Mouse (Mus musculus) liver, adult 2 months (tissue): ENCODE measurements at regions not wholly inside any gene's neighbourhood (a gene's known extent, or its start where the extent isn't known, plus 50 kb on each side); places are given as distances from the start of the nearest gene placed in this dataset.

Experiments
- DNase-seq: peaks from one replicate; pipeline ENCODE4 v3.0.0-alpha.2; 2011; ENCODE audit warnings: low read depth, low spot score; ENCODE audit errors: extremely low read depth
- H3K27ac ChIP-seq: fragments of 200-500 bp; replicated peaks from 2 replicates; pipeline ENCODE4 v1.5.1; 2012; ENCODE audit warnings: low read depth, mild to moderate bottlenecking, control low read depth, inconsistent platforms, low read length; ENCODE audit not compliant: insufficient read depth
- H3K27me3 ChIP-seq: fragments of 200-500 bp; 2 replicates; pipeline ENCODE4 v1.6.1; 2012; ENCODE audit warnings: mild to moderate bottlenecking, moderate library complexity, low read length, inconsistent platforms; ENCODE audit not compliant: control insufficient read depth, insufficient read depth
- H3K36me3 ChIP-seq: fragments of 200-500 bp; 2 replicates; pipeline ENCODE4 v1.6.1; 2012; ENCODE audit warnings: low read length, inconsistent platforms; ENCODE audit not compliant: control insufficient read depth, insufficient read depth
- H3K4me1 ChIP-seq: fragments of 200-500 bp; 2 replicates; pipeline ENCODE4 v1.6.1; 2011; ENCODE audit warnings: low read length; ENCODE audit not compliant: control insufficient read depth, insufficient read depth
- H3K4me3 ChIP-seq: fragments of 200-500 bp; 2 replicates; pipeline ENCODE4 v1.5.1; 2011; ENCODE audit warnings: low read depth, mild to moderate bottlenecking, control low read depth, low read length, moderate library complexity; ENCODE audit not compliant: insufficient read depth
- H3K79me2 ChIP-seq: fragments of 200-500 bp; 2 replicates; pipeline ENCODE4 v1.6.1; 2012; ENCODE audit warnings: inconsistent platforms, mild to moderate bottlenecking, low read length, moderate library complexity; ENCODE audit not compliant: control insufficient read depth, insufficient read depth
- H3K9ac ChIP-seq: fragments of 200-500 bp; 2 replicates; pipeline ENCODE4 v1.6.1; 2012; ENCODE audit warnings: low read depth, mild to moderate bottlenecking, control low read depth, inconsistent platforms, low read length
- CTCF ChIP-seq: fragments of 200-500 bp; IDR thresholded peaks from 2 replicates; pipeline ENCODE4 v1.5.1; 2011; ENCODE audit warnings: low read depth, low read length, control low read depth
- POLR2A ChIP-seq: fragments of 200-500 bp; IDR thresholded peaks from 2 replicates; pipeline ENCODE4 v1.6.1; 2011; ENCODE audit warnings: low read length, control low read depth; ENCODE audit not compliant: insufficient read depth; ENCODE audit errors: extremely low read depth
- WGBS: fragments of 180-500 bp; shearing (Covaris S2); methylation state at CpG from one replicate; pipeline ENCODE4 v1.1.7; 2018; 5-methylcytosine and 5-hydroxymethylcytosine counted together

GRCm38 (mm10) chr3:150752787-150753186 lies 684.9 kb upstream of the Adgrl4 start:
- no peak overlapping the region for H3K9ac ChIP-seq
- no peaks in the 10 kb centered on the region for H3K27me3 ChIP-seq
- H3K36me3 ChIP-seq: no peaks in the 10 kb centered on the region
- no peak overlapping the region for H3K4me3 ChIP-seq
- WGBS: 98% methylated on average over 1 of the region's 1 CpGs
- no peak for TF ChIP-seq CTCF
- no peak for TF ChIP-seq POLR2A
- no peaks in the 10 kb centered on the region for H3K4me1 ChIP-seq
- no peaks in the 10 kb centered on the region for H3K79me2 ChIP-seq
- no peak for DNase-seq
- H3K27ac ChIP-seq: no peak overlapping the region

- H3K9ac ChIP-seq: no peak overlapping the region
- H3K4me1 ChIP-seq: no peaks in the 10 kb centered on the region
- TF ChIP-seq POLR2A (no peak), CTCF (no peak)
- H3K79me2 ChIP-seq: no peaks in the 10 kb centered on the region
- no peak overlapping the region for H3K27ac ChIP-seq
- DNase-seq: no peak
- no peaks in the 10 kb centered on the region for H3K36me3 ChIP-seq
- WGBS: 44% methylated on average over 1 of the region's 1 CpGs
- H3K27me3 ChIP-seq: no peaks in the 10 kb centered on the region
- H3K4me3 ChIP-seq: no peak overlapping the region
Measured at GRCm38 (mm10) chr3:150759854-150760253, 677.8 kb upstream of the Adgrl4 start.

- H3K36me3 ChIP-seq: no peaks in the 10 kb centered on the region
- no peaks in the 10 kb centered on the region for H3K4me1 ChIP-seq
- 71% methylated on average over 3 of the region's 3 CpGs for WGBS
- no peak for DNase-seq
- H3K79me2 ChIP-seq: no peaks in the 10 kb centered on the region
- no peak overlapping the region for H3K27ac ChIP-seq
- no peak for TF ChIP-seq POLR2A
- TF ChIP-seq CTCF: no peak
- no peak overlapping the region for H3K9ac ChIP-seq
- H3K27me3 ChIP-seq: no peaks in the 10 kb centered on the region
- no peak overlapping the region for H3K4me3 ChIP-seq
Measured at GRCm38 (mm10) chr3:150784576-150784975, 653.1 kb upstream of the Adgrl4 start.

- H3K36me3 ChIP-seq: no peaks in the 10 kb centered on the region
- TF ChIP-seq POLR2A: no peak
- TF ChIP-seq CTCF: no peak
- no peak overlapping the region for H3K4me3 ChIP-seq
- no peaks in the 10 kb centered on the region for H3K79me2 ChIP-seq
- no peak overlapping the region for H3K9ac ChIP-seq
- H3K4me1 ChIP-seq: no peaks in the 10 kb centered on the region
- no peak for DNase-seq
- no peak overlapping the region for H3K27ac ChIP-seq
- H3K27me3 ChIP-seq: no peaks in the 10 kb centered on the region
Measured at GRCm38 (mm10) chr3:150817807-150818206, 619.9 kb upstream of the Adgrl4 start.

- H3K4me3 ChIP-seq: no peak overlapping the region
- no peak overlapping the region for H3K9ac ChIP-seq
- H3K79me2 ChIP-seq: no peaks in the 10 kb centered on the region
- no peak for TF ChIP-seq POLR2A
- no peak for TF ChIP-seq CTCF
- H3K27me3 ChIP-seq: no peaks in the 10 kb centered on the region
- WGBS: 82% methylated on average over 4 of the region's 4 CpGs
- no peaks in the 10 kb centered on the region for H3K36me3 ChIP-seq
- no peaks in the 10 kb centered on the region for H3K4me1 ChIP-seq
- no peak for DNase-seq
- H3K27ac ChIP-seq: no peak overlapping the region
Measured at GRCm38 (mm10) chr3:150819369-150819768, 618.3 kb upstream of the Adgrl4 start.

GRCm38 (mm10) chr3:150820039-150820438 lies 617.6 kb upstream of the Adgrl4 start:
- no peak for DNase-seq
- TF ChIP-seq POLR2A (no peak), CTCF (no peak)
- Histone ChIP-seq H3K4me3 (no peak overlapping the region), H3K9ac (no peak overlapping the region), H3K27ac (no peak overlapping the region), H3K4me1 (no peaks in the 10 kb centered on the region), H3K36me3 (no peaks in the 10 kb centered on the region), H3K27me3 (no peaks in the 10 kb centered on the region), H3K79me2 (no peaks in the 10 kb centered on the region)
- whole genome bisulfite sequencing: 82% methylated on average over 5 of the region's 5 CpGs
